Mouse (Mus musculus): ENCODE measurements around the gene Fgf11. TPM values are rescaled to one million over a fixed set of nuclear protein-coding genes. Genes with fewer than 3 reads are reported as not detected.

Fgf11 gene
- polyA plus RNA-seq, 1 experiment from 2014 or later = 2.6 TPM

GRCm38 (mm10) chr11:69752686-69753085 is 49.0 kb downstream of the Fgf11 start:
- Histone ChIP-seq H3K4me2 (replicated peaks; ENCODE audit: low read depth, low read length) (no peak overlapping the region), H3K9me3 (ENCODE audit: low read length) (no peaks in the 10 kb centered on the region), H3K9ac (replicated peaks; ENCODE audit: low read length) (no peak overlapping the region), H3K27ac (ENCODE audit: low read length) (no peak overlapping the region), H3K36me3 (ENCODE audit: insufficient read depth, low read length) (peaks cover 5% of the 10 kb centered on the region), H3K4me3 (ENCODE audit: low read length) (no peak overlapping the region), H3K4me1 (ENCODE audit: insufficient read depth, low read length) (peaks cover 21% of the 10 kb centered on the region), H3K27me3 (ENCODE audit: insufficient read depth, low read length) (no peaks in the 10 kb centered on the region)
- ATAC-seq (ENCODE audit: low FRiP score, low TSS enrichment) = no peak

GRCm38 (mm10) chr11:69751635-69752034 is 50.0 kb downstream of the Fgf11 start:
- no peaks in the 10 kb centered on the region for H3K9me3 ChIP-seq (ENCODE audit: low read length)
- no peaks in the 10 kb centered on the region for H3K27me3 ChIP-seq (ENCODE audit: insufficient read depth, low read length)
- H3K9ac ChIP-seq (replicated peaks; ENCODE audit: low read length) = no peak overlapping the region
- no peak overlapping the region for H3K27ac ChIP-seq (ENCODE audit: low read length)
- no peak overlapping the region for H3K4me2 ChIP-seq (replicated peaks; ENCODE audit: low read depth, low read length)
- ATAC-seq (ENCODE audit: low FRiP score, low TSS enrichment) = no peak
- 71% methylated on average over 3 of the region's 3 CpGs for WGBS
- peaks cover 14% of the 10 kb centered on the region for H3K4me1 ChIP-seq (ENCODE audit: insufficient read depth, low read length)
- H3K4me3 ChIP-seq (ENCODE audit: low read length) = no peak overlapping the region
- peaks cover 14% of the 10 kb centered on the region for H3K36me3 ChIP-seq (ENCODE audit: insufficient read depth, low read length)

Other genes starting within 250 kb of the Fgf11 start
- 11.8 and 12.6 TPM in 2 replicates for gene Efnb3, start 241.7 kb downstream of the Fgf11 start, polyA plus RNA-seq (2015; fragmentation: Nextera tagmentation; extraction: Ambion mirVana)
- 29.3 and 30.3 TPM in 2 replicates for gene Wrap53, start 221.6 kb downstream of the Fgf11 start, polyA plus RNA-seq (2015; fragmentation: Nextera tagmentation; extraction: Ambion mirVana)
- gene Trp53, start 221.5 kb downstream of the Fgf11 start, polyA plus RNA-seq (2015; fragmentation: Nextera tagmentation; extraction: Ambion mirVana) = 191 and 205 TPM in 2 replicates
- gene Atp1b2, start 195.9 kb downstream of the Fgf11 start, polyA plus RNA-seq (2015; fragmentation: Nextera tagmentation; extraction: Ambion mirVana) = 12.3 and 14.3 TPM in 2 replicates
- gene Shbg, start 184.0 kb downstream of the Fgf11 start, polyA plus RNA-seq (2015; fragmentation: Nextera tagmentation; extraction: Ambion mirVana) = 0.17 TPM in 1 of 2 replicates, not detected in the other
- 21.3 and 24.1 TPM in 2 replicates for gene Sat2, start 179.8 kb downstream of the Fgf11 start, polyA plus RNA-seq (2015; fragmentation: Nextera tagmentation; extraction: Ambion mirVana)
- 31.8 and 33.4 TPM in 2 replicates for gene Fxr2, start 168.9 kb downstream of the Fgf11 start, polyA plus RNA-seq (2015; fragmentation: Nextera tagmentation; extraction: Ambion mirVana)
- 0.19 TPM in 1 of 2 replicates, not detected in the other for gene Sox15, start 146.5 kb downstream of the Fgf11 start, polyA plus RNA-seq (2015; fragmentation: Nextera tagmentation; extraction: Ambion mirVana)
- gene Mpdu1, start 139.2 kb downstream of the Fgf11 start, polyA plus RNA-seq (2015; fragmentation: Nextera tagmentation; extraction: Ambion mirVana) = 79.5 and 84.0 TPM in 2 replicates
- 12.4 and 15.5 TPM in 2 replicates for gene Cd68, start 135.7 kb downstream of the Fgf11 start, polyA plus RNA-seq (2015; fragmentation: Nextera tagmentation; extraction: Ambion mirVana)
- gene Eif4a1, start 129.4 kb downstream of the Fgf11 start, polyA plus RNA-seq (2015; fragmentation: Nextera tagmentation; extraction: Ambion mirVana) = 571 and 587 TPM in 2 replicates
- gene Senp3, start 119.8 kb downstream of the Fgf11 start, polyA plus RNA-seq (2015; fragmentation: Nextera tagmentation; extraction: Ambion mirVana) = 96.5 and 98.4 TPM in 2 replicates
- 0.66 and 1.2 TPM in 2 replicates for gene Tnfsf13, start 116.1 kb downstream of the Fgf11 start, polyA plus RNA-seq (2015; fragmentation: Nextera tagmentation; extraction: Ambion mirVana)
- 8.8 and 11.5 TPM in 2 replicates for gene Tnfsf12, start 106.0 kb downstream of the Fgf11 start, polyA plus RNA-seq (2015; fragmentation: Nextera tagmentation; extraction: Ambion mirVana)
- gene Tnfsfm13, start 105.8 kb downstream of the Fgf11 start, polyA plus RNA-seq (2015; fragmentation: Nextera tagmentation; extraction: Ambion mirVana) = 4.6 and 6.1 TPM in 2 replicates
- 28.3 and 33.6 TPM in 2 replicates for gene Polr2a, start 43.2 kb downstream of the Fgf11 start, polyA plus RNA-seq (2015; fragmentation: Nextera tagmentation; extraction: Ambion mirVana)
- 0.25 and 0.64 TPM in 2 replicates for gene Slc35g3, start 39.9 kb downstream of the Fgf11 start, polyA plus RNA-seq (2015; fragmentation: Nextera tagmentation; extraction: Ambion mirVana)
- 2.9 TPM in 2 replicates for gene Zbtb4, start 35.9 kb downstream of the Fgf11 start, polyA plus RNA-seq (2015; fragmentation: Nextera tagmentation; extraction: Ambion mirVana)
- 12.9 and 13.8 TPM in 2 replicates for gene Chrnb1, start 5.9 kb downstream of the Fgf11 start, polyA plus RNA-seq (2015; fragmentation: Nextera tagmentation; extraction: Ambion mirVana)
- 9.0 and 10.2 TPM in 2 replicates for gene Tmem102, start 3.8 kb upstream of the Fgf11 start, polyA plus RNA-seq (2015; fragmentation: Nextera tagmentation; extraction: Ambion mirVana)
- gene Gm39566, start 13.4 kb upstream of the Fgf11 start, polyA plus RNA-seq (2015; fragmentation: Nextera tagmentation; extraction: Ambion mirVana) = not detected in 2 replicates
- not detected in 2 replicates for gene Spem2, start 16.6 kb upstream of the Fgf11 start, polyA plus RNA-seq (2015; fragmentation: Nextera tagmentation; extraction: Ambion mirVana)
- gene Spem1, start 20.3 kb upstream of the Fgf11 start, polyA plus RNA-seq (2015; fragmentation: Nextera tagmentation; extraction: Ambion mirVana) = 0.15 and 0.28 TPM in 2 replicates
- gene Nlgn2, start 35.9 kb upstream of the Fgf11 start, polyA plus RNA-seq (2015; fragmentation: Nextera tagmentation; extraction: Ambion mirVana) = 6.0 and 6.6 TPM in 2 replicates
- gene Tmem256, start 36.7 kb upstream of the Fgf11 start, polyA plus RNA-seq (2015; fragmentation: Nextera tagmentation; extraction: Ambion mirVana) = 371 and 389 TPM in 2 replicates
- gene Plscr3, start 44.5 kb upstream of the Fgf11 start, polyA plus RNA-seq (2015; fragmentation: Nextera tagmentation; extraction: Ambion mirVana) = 105 and 119 TPM in 2 replicates
- 7.0 and 7.3 TPM in 2 replicates for gene Tnk1, start 56.9 kb upstream of the Fgf11 start, polyA plus RNA-seq (2015; fragmentation: Nextera tagmentation; extraction: Ambion mirVana)
- gene Tmem95, start 76.2 kb upstream of the Fgf11 start, polyA plus RNA-seq (2015; fragmentation: Nextera tagmentation; extraction: Ambion mirVana) = not detected in 2 replicates
- 11.3 and 12.5 TPM in 2 replicates for gene Kctd11, start 79.5 kb upstream of the Fgf11 start, polyA plus RNA-seq (2015; fragmentation: Nextera tagmentation; extraction: Ambion mirVana)
- gene Acap1, start 93.7 kb upstream of the Fgf11 start, polyA plus RNA-seq (2015; fragmentation: Nextera tagmentation; extraction: Ambion mirVana) = 0.44 and 0.67 TPM in 2 replicates
- gene 2810408A11Rik, start 99.1 kb upstream of the Fgf11 start, polyA plus RNA-seq (2015; fragmentation: Nextera tagmentation; extraction: Ambion mirVana) = 11.7 and 12.8 TPM in 2 replicates
- gene Neurl4, start 99.2 kb upstream of the Fgf11 start, polyA plus RNA-seq (2015; fragmentation: Nextera tagmentation; extraction: Ambion mirVana) = 11.4 and 12.8 TPM in 2 replicates
- gene Gps2, start 112.0 kb upstream of the Fgf11 start, polyA plus RNA-seq (2015; fragmentation: Nextera tagmentation; extraction: Ambion mirVana) = 85.2 and 86.4 TPM in 2 replicates
- gene Eif5a, start 120.1 kb upstream of the Fgf11 start, polyA plus RNA-seq (2015; fragmentation: Nextera tagmentation; extraction: Ambion mirVana) = 1,737 and 1,791 TPM in 2 replicates
- gene Ybx2, start 133.9 kb upstream of the Fgf11 start, polyA plus RNA-seq (2015; fragmentation: Nextera tagmentation; extraction: Ambion mirVana) = 7.0 and 10.3 TPM in 2 replicates
- gene Slc2a4, start 146.3 kb upstream of the Fgf11 start, polyA plus RNA-seq (2015; fragmentation: Nextera tagmentation; extraction: Ambion mirVana) = 20.8 and 22.4 TPM in 2 replicates
- gene Cldn7, start 162.9 kb upstream of the Fgf11 start, polyA plus RNA-seq (2015; fragmentation: Nextera tagmentation; extraction: Ambion mirVana) = 225 and 227 TPM in 2 replicates
- 35.7 and 35.8 TPM in 2 replicates for gene Ctdnep1, start 179.3 kb upstream of the Fgf11 start, polyA plus RNA-seq (2015; fragmentation: Nextera tagmentation; extraction: Ambion mirVana)
- gene Elp5, start 180.7 kb upstream of the Fgf11 start, polyA plus RNA-seq (2015; fragmentation: Nextera tagmentation; extraction: Ambion mirVana) = 124 and 128 TPM in 2 replicates
- gene Gabarap, start 189.3 kb upstream of the Fgf11 start, polyA plus RNA-seq (2015; fragmentation: Nextera tagmentation; extraction: Ambion mirVana) = 437 and 481 TPM in 2 replicates
- 69.1 and 74.5 TPM in 2 replicates for gene Phf23, start 193.9 kb upstream of the Fgf11 start, polyA plus RNA-seq (2015; fragmentation: Nextera tagmentation; extraction: Ambion mirVana)
- 39.1 and 40.7 TPM in 2 replicates for gene Dvl2, start 198.7 kb upstream of the Fgf11 start, polyA plus RNA-seq (2015; fragmentation: Nextera tagmentation; extraction: Ambion mirVana)
- gene Acadvl, start 213.6 kb upstream of the Fgf11 start, polyA plus RNA-seq (2015; fragmentation: Nextera tagmentation; extraction: Ambion mirVana) = 107 and 114 TPM in 2 replicates
- gene Dlg4, start 215.1 kb upstream of the Fgf11 start, polyA plus RNA-seq (2015; fragmentation: Nextera tagmentation; extraction: Ambion mirVana) = 9.3 and 13.2 TPM in 2 replicates

Data from kidney, embryonic 16.5 days (tissue).